Mouse (Mus musculus) liver, postnatal 0 days (tissue): ENCODE results near the gene Tmem131l.
A peak's percentile ranks its signal among the peaks of the same experiment; 100 is the strongest.

Source experiments
- CTCF ChIP-seq: sonication (generic); IDR thresholded peaks from 2 replicates; pipeline ENCODE4 v1.5.1; 2016; ENCODE audit warnings: antibody characterized with exemption, low read depth
- EP300 ChIP-seq: IDR thresholded peaks from 2 replicates; pipeline ENCODE4 v1.6.1; 2016; ENCODE audit warnings: antibody characterized with exemption, low read depth, mild to moderate bottlenecking

DNA sequence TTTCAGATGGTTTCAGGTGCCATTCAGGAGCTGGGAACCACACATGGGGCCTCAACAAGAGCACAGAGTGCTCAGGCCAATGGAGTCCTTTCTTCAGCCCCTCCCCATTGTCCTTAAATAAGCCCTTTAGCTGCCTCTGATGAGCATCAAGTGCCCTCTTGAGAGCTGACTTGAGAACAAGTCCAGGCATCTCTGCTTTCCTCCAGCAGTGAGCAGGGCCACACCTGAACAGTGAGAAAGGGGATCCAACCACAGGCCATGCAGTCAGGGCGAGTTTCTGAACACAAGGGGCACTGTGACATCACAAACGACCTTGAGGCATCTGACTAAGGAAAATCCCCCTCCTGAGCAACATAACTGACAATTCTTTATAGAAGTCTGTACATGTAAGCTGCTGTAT is 31.7 kb upstream of the Tmem131l start:
- TF ChIP-seq CTCF: peak; percentile 40; the same call in 1 of the 2 replicates
- no peak for TF ChIP-seq EP300
